Mouse (Mus musculus): ENCODE data around the gene Ipo7.
"Not testable (repeated sequence)": the region's sequence is repeated elsewhere in the genome, so short reads cannot be mapped to it uniquely, and the experiment has no call there.

The Ipo7 gene

DNA sequence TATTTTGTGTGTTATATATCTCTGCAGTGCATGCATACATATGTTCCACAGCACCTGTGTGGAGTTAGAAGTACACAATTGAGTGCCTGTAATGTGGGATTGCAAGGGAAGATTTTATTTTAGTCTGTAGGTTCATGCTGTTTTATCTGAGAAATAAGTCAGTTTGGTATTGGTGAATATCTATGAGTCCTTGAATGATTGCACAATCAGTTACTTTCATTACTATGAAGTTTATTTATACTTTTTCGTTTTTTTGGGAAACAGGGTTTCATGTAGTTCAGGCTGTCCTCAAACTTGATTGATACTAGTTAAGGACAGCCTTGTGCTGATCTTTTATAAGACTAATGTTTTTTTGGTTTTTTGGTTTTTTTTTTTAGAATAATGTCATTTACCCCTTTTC is 5.5 kb downstream of the Ipo7 start:
- DNase-seq = no peak

- no peak for DNase-seq
Measured at GRCm38 (mm10) chr7:110026594-110026993, 8.5 kb downstream of the Ipo7 start.

DNA sequence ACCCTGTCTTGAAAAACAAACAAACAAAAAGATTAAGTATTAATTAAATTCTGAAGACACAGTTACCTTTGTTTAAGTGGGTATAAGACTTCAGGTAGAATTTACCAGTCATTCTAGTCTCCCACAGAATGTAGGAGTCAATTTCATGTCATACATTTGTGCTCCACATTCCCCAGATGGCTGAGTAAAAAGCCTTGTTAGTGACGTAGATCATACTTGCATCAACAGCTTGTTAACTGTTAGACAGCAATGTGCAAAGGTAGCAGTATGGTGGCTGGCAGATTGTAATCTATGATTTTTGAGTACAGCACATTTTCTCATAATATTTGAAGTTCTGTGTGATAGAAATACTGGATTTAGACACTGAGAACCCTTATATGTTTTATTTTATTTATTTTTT is 10.8 kb downstream of the Ipo7 start:
- DNase-seq = no peak

- DNase-seq = no peak
Measured at GRCm38 (mm10) chr7:110030342-110030741, 12.3 kb downstream of the Ipo7 start.

GRCm38 (mm10) chr7:110057723-110058122 is 39.6 kb downstream of the Ipo7 start:
- not testable (repeated sequence) for DNase-seq

GRCm38 (mm10) chr7:110059092-110059785 is 41.2 kb downstream of the Ipo7 start:
- DNase-seq = no peak

DNA sequence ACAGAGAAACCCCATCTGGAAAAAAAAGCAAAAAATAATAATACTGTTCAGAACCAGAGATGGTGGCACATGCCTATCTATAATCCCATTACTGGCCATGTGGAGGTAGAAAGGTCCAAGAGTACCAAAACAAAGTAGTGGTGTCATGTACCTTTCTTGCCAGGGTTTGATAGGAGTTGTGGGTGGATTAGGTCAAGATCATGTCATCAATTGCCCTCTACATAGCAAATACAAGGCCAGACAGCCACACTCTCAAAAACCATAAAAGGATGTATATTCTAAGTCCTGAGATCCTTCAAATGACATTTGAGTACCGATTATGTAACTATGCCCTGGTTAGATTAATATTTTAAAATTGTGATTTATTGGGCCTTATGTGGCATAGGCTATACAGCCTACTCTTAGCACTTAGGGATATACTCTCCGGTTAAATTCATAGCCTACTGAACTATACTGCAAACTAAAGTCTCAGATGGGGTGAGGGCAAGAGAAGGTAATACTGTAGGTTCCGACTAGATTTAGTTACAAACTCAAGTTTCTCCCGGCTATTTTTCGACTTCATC is 42.1 kb downstream of the Ipo7 start:
- DNase-seq = no peak

- DNase-seq = peak; percentile 5
Measured at GRCm38 (mm10) chr7:110060669-110061198, 42.7 kb downstream of the Ipo7 start.

GRCm38 (mm10) chr7:110061199-110061751 is 43.2 kb downstream of the Ipo7 start, which contains the start of gene Zfp143:
TSS of gene Zfp143 (plus strand) at chr7:110061217.
- peak; percentile 100 for DNase-seq

DNA sequence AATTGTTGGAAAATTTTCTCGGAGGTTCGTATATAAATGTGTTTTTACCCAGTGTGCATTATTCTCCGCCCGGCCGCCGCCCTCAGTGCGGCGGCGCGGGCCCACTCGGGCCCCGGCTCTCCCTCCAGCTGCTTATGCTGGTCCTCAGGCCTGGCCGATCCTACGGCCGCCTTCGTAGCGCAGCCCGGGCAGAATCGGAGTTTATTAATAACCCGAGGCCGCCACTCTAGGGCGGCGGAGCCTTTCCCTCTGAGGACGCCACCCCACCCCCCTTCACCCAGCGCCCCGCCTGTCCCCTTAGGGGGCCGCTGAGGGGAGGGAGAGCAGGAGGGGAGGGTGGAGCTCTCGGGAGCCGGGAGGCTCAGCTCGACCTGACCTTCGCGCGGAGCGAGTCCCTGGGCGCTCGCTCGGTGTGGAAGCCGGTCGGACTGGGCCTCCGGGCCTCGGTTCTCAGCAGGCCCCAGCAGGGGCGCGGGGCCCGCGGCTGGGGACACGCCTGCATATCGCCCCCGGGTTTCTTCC is 43.7 kb downstream of the Ipo7 start:
- peak; percentile 76 for DNase-seq

- DNase-seq = no peak
Measured at GRCm38 (mm10) chr7:110063731-110064130, 45.7 kb downstream of the Ipo7 start.

DNA sequence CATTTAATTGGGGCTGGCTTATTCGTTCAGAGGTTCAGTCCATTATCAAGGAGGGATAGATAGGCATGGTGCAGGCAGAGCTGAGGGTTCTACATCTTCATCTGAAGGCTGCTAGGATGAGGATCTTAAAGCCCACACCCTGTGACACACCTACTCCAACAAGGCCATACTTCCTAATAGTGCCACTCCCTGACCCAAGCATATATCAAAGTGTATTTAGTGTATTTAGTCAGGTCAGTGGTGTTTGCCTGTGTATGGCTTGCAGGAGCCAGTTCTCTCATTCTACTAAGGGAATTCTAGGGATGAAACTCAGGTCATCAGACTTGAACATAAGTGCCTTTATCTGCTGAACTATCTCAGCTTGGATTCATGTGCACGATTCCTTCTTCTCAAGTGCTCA is 51.0 kb downstream of the Ipo7 start:
- DNase-seq = no peak

DNA sequence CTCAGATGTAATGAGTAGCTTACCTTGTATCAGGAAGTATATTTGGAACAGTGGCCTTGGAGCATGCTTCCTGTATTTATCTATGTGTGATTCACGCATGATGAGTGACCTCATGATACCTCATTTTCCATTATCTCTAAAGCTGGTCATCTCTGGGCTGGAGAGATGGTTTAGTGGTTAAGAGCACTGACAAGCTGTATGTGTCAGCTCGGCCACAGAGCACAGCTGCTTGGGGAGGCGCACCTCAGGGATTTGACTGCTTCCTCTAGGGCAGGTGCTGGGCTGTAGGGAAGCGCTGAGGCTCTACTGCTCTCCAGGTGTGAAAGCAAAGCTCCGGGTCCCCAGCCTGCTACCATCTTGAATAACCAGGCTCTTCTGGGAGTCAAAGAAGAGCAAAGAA is 60.1 kb downstream of the Ipo7 start:
- no peak for DNase-seq

GRCm38 (mm10) chr7:110083386-110084165 is 65.5 kb downstream of the Ipo7 start:
- DNase-seq = no peak

- no peak for DNase-seq
Measured at GRCm38 (mm10) chr7:110085217-110085616, 67.1 kb downstream of the Ipo7 start.

DNA sequence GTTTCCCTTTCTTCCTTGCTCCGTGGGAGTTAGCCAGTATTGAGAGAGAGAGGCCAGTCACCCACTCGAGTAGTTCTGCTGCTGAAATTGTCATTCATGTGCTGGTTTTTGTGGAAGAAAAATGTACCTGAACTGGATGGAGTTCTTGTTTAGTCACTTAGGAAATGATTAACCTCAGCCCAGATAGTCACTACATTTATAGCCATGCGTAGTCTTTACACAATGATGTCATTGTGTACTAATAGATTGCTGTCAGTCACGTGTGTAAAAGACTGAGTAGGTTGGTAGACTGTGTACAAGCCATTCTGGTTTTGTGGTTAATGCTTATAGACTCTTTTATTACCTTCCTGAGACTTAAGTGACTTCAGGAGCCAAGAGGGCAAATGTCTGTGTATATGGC is 69.8 kb downstream of the Ipo7 start:
- DNase-seq = no peak

GRCm38 (mm10) chr7:110091670-110092069 is 73.6 kb downstream of the Ipo7 start:
- DNase-seq = peak; percentile 33

DNA sequence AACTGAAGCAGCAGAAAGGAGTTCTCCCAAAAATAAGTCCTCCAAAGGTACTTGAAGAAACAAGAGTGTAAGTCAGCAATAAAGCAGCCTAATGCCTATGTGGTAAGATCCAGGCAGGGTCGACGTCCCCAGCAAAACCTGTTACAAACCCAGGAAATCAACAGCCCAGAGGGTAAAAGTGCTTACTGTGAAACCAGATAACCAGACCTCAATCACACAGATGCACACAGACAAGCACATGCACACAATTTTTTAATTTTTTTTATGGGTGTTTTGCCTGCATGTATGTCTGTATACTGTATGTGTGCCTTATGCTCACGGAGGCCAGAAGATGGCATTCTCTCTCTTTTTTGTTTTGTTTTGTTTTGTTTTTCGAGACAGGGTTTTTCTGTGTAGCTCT is 78.3 kb downstream of the Ipo7 start:
- no peak for DNase-seq

DNA sequence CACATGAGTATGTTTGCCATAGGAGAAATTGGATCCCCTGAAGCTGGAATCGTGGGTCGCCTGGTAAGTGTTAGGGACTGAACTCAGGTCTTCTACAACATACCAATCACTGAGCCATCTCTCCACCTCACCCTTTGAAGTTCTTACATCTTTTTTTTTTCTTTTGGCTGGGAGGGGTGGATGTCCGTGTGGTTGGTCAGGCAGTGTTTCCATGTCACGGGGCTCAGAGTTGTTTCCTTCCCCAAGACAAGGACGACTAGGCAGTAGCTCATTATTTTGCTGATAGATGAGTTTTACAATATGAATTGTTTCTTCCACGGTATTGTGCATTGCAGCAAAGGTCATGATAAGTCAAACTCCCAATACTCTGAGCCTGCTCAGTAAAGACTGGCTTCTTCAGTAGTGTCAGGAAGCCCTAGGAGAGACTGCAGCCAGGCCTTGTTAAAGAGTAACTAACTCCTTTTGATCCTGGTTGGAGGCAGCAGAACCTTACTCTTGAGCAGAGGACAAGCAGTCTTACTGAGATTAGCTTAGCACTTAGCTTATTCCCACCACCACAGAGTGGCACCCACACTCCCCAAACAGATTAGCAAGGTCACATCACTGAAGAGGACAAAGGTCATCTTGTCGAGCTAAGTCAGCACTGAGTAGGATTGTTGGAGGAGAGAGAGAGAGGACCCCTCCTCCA is 79.2 kb downstream of the Ipo7 start:
- DNase-seq = no peak

GRCm38 (mm10) chr7:110100854-110101253 is 82.8 kb downstream of the Ipo7 start:
- DNase-seq = no peak

GRCm38 (mm10) chr7:110101266-110101665 is 83.2 kb downstream of the Ipo7 start:
- DNase-seq = no peak

DNA sequence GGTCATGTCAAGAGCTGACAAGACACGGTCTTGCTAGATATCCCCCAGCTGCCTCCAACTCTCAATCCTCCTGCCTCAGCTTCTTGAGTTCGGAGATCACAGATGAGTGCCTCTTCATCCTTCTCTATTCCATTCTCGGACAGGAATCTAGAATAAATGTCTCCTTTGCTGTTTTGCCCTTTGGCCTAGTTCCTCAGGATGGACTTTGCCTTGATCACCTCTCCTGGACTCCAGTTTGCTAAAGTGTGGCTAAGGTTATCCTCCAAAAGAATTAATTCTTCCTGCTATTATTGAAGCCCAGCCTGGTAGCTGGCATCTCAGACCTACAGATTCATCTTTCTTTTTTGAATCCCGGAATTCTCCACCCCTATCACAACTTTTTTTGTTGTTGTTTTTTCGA is 87.0 kb downstream of the Ipo7 start:
- DNase-seq = no peak

All from right cerebral cortex, postnatal 25 days (tissue).